Mouse (Mus musculus) gastrocnemius, postnatal 14 days (tissue): Measurements from ENCODE around the gene Gm45140. TPM values are rescaled to one million over a fixed set of nuclear protein-coding genes. Genes with fewer than 3 reads are reported as not detected.

ENCODE experiments used
- DNase-seq: peaks from one replicate; pipeline ENCODE4 v3.0.0; 2021; ENCODE audit warnings: mixed read lengths
- intact Hi-C: fragments of 180-260 bp; cut with DNase I; formaldehyde crosslinking; loops from one replicate; pipeline ENCODE4 v1.15.1; 2025; ENCODE audit warnings: low total_unique reads
- long read RNA-seq, 2 experiments: library from polyadenylated mRNA; stranded (forward); transcript quantifications; one replicate each; pipeline ENCODE4 v2.0.0; 2021
- total RNA-seq, 2 experiments: library from RNA; stranded (reverse); gene quantifications; 2 replicates each; pipeline ENCODE4 v1.2.3; 2021

The Gm45140 gene
- 1 to 10 TPM in 1 of 2 experiments, under 1 TPM in 1; 0.89 to 1.5 TPM for total RNA-seq
- long read RNA-seq, experiment 1, partial matches to known transcripts, result 0 of 3 reads
- long read RNA-seq, experiment 1, other reads (novel, unspliced or antisense), result 3 of 3 reads
- long read RNA-seq, experiment 2, partial matches to known transcripts, result 0 of 5 reads
- long read RNA-seq, experiment 2, other reads (novel, unspliced or antisense), result 5 of 5 reads

DNA sequence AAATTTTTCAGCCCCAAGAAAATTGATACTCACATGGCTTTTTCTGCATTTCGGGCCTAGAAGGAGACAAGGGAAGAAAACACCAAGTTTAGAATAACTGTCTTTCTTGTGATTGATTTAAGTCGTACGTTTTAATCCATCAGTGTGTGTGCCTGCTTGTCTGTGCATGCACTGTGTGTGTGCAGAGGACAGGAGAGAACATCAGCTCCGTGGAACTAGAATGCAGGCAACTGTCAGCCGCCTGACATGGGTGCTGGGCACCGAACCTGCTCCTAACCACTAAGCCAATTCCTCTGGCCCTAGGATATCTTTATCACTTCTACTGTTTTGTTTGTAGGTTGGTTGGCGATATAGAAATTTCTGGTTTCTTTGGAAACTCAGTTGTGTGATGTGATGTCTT is at the start of gene Gm45140:
Gene Gm45140, minus strand, starts transcription at position 101 of the 400 bp plus-strand sequence.
- no peak for DNase-seq
- intact Hi-C loops, result no loop called here

- intact Hi-C loops, result no loop called here
- peak; percentile 17 for DNase-seq
Measured at GRCm38 (mm10) chr6:87882816-87883215, 47.2 kb upstream of the Gm45140 start.

GRCm38 (mm10) chr6:87882221-87882620 is 46.6 kb upstream of the Gm45140 start:
- no peak for DNase-seq
- intact Hi-C loops, result no loop called here

DNA sequence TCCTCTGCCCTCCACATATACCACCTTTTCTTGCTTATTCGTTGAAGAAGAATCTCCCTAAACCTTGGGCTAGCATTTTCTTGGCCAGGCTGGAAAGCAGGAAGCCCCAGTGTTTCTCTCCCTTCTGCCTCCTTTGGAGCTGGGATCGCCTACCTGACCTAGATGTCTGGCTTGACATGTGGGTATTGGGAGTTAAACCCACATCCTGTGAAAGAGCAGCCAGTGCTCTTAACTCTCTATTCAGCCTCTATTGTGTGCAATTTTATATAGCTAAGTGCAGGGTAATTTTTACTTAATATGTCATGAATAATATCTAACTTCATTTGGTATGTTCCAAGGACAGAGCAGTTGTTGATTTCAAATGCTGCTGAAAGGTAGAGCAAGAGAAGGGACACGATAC is 44.0 kb upstream of the Gm45140 start:
- intact Hi-C loops, result no loop called here
- DNase-seq, result no peak

DNA sequence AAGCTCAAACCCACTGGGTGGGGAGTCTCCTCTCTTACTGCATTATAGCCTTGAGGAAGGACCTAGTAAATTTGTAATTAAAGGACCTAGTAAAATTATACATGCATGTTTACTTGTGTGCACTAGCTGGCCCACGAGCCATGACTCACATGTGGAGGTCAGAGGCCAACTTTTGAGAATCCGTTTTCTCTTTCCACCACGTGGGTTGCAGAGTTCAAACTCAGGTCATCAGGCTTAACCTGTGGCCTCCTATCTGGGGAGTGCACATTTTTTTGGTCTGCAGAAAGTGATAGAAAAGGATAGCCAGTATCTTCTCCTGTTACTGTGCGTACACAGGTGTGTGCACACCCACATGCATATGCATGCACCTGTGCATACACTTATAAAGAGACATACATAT is 43.4 kb upstream of the Gm45140 start:
- intact Hi-C loops, result no loop called here
- DNase-seq, result no peak

GRCm38 (mm10) chr6:87876068-87876643 is 40.6 kb upstream of the Gm45140 start:
- intact Hi-C loops, result no loop called here
- DNase-seq, result peak; percentile 51

DNA sequence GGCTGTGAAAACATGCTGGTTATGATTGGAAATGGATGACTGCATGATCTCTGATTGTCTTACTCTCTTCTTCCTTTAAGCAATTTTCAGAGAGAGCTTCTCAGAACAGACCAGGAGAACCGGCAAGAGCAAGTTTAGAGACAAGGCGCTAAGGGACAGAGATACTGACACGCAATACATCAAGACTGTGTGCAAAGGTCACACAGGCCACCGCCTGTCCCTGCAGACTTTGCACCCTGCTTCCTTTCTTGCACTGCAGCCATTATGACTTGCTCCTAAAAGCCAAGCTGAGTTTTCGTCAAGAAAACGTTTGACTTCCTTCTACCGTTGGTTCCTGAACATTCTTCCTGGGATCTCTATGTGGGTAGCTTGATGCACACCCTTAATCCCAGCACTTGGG is 40.0 kb upstream of the Gm45140 start:
- DNase-seq, result no peak
- intact Hi-C loops, result no loop called here

DNA sequence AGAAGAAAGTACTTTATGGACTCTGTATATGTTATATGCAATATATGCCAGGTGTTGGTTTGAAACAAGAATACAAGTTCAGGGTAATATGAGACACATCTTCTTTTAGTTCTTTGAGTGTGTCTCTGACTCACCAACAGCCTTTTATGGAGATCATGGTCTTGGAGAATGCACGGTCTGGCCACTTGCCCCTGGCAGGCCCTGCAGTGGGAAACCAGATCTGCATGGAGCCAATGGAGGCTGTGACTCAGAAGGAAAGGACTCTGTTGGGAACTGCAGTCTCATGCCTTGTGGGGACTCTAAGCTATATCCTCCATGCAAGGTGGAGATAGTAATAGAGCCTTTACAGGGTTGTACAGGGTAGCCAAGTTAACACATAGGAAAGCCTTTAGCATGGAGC is 39.5 kb upstream of the Gm45140 start:
- intact Hi-C loops, result no loop called here

GRCm38 (mm10) chr6:87873963-87874362 is 38.4 kb upstream of the Gm45140 start:
- DNase-seq, result no peak
- intact Hi-C loops, result no loop called here

More for the DNA sequence above, 39.5 kb upstream of the Gm45140 start:
- peak; percentile 88 for DNase-seq

DNA sequence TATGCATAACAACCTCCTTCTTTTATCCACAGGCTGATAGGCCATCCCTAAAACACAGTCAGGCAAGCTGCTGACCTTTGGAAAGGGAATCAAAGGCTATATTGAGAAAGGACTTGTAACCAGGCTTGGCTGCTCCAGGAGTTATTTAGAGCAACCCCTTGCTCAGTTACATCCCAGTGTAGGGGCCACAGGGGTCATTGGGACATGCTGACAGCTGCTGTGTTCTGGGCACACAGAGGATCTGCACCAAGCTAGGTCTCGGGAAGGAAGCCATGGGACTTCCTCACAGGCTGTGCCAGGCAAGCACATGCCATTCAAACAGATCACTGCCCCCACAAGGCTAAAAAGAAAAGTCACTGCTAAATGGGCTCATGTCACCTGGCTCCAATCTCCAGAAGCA is 37.5 kb upstream of the Gm45140 start:
- intact Hi-C loops, result no loop called here

DNA sequence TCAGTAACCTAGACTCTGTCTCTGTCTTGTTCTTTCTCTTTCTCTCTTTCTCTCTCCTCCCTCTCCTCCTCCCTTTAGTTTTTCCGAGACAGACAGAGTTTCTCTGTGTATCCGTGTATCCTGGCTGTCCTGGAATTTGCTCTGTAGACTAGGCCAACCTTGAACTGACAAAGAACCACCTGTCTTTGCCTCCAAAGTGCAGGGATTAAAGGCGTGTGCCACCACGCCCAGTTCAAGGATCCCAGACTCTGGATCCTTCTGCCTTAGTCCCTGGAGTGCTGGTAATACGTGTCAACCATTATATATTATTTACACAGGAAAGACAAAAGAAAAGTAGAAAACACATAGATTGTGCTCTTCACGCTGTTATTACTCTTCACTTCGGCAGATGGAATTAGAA is 35.6 kb upstream of the Gm45140 start:
- intact Hi-C loops, result no loop called here

More for the DNA sequence above, 37.5 kb upstream of the Gm45140 start:
- DNase-seq, result peak; percentile 77

DNA sequence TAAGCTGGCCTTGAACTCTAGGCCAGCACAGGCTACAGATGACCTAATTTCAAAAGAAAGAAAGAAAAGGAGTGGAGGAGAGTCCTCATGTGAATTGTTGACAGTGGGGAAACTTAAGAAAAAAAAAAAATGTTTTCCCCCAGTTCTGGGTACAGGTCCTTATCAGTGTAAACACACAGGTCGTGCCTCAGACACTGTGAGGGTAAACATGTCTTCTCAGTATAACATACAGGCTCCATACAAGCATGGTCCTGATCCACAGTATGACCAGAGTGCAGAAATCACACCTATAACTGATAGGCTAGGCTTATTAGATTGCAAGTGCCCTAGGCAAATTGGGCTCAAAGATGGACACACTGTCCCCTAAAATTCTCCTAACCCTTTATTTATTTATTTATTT is 34.8 kb upstream of the Gm45140 start:
- intact Hi-C loops, result no loop called here
- no peak for DNase-seq

More for the DNA sequence above, 35.6 kb upstream of the Gm45140 start:
- DNase-seq, result no peak

GRCm38 (mm10) chr6:87868871-87869506 is 33.4 kb upstream of the Gm45140 start:
- peak; percentile 94 for DNase-seq
- intact Hi-C loops, result no loop called here

DNA sequence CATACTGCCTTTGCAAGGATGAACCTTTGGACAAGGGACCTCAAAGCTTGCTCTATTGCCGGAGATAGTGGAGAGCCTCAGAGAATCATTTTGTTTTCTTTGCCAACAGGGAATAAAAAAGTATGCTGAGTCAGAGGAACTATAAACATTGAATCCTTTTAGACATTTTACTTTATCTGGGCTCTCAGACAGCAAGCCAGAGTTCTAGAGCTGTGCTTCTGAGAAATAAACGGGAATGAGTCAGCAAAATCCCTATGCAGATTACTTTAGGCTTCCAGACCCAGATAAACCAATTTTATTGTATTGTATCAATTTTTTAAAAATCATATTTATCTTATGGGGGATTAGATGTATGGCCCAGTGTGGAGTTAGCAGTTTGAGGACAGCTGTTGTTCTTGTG is 31.7 kb upstream of the Gm45140 start:
- no peak for DNase-seq
- intact Hi-C loops, result no loop called here

DNA sequence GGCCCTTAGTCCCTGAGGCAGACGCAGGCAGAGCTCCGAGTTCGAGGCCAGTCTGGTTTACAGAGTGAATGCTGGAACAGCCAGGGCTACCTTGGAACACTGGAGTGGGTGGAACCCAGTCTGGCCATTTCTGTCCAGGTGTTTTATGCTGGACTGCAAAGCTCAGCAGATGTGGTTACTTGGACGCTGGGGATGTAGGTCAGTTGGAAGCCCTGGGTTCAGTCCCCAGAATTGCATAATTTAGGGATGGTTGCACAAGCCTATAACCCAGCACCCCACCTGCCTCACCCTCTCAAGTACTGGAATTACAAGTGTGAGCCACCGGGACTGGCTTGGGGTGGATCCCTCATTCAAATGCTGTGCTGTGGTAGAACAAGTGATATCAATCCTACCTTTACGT is 30.6 kb upstream of the Gm45140 start:
- intact Hi-C loops, result no loop called here
- no peak for DNase-seq

- DNase-seq, result no peak
- intact Hi-C loops, result no loop called here
Measured at GRCm38 (mm10) chr6:87857071-87857470, 21.5 kb upstream of the Gm45140 start.

DNA sequence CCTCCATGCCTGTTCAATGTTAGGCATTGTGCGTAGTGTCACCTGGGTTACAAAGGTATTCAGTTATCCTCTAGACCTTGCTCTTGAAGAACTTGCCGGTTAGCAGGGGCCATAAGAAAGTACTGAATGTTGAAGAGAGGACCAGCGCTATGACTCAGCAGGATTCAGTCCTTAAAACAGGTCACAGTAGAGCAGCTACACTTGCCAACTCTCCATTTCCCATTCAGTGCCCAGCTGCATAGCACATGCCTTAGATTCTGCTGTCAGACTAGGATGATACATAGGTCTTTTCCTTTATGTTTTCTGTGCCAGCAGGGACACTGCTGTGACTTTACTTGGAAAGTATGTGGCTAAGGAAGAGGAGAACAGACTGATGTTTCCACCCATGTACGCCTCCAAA is 17.9 kb upstream of the Gm45140 start:
- no peak for DNase-seq
- intact Hi-C loops, result no loop called here

DNA sequence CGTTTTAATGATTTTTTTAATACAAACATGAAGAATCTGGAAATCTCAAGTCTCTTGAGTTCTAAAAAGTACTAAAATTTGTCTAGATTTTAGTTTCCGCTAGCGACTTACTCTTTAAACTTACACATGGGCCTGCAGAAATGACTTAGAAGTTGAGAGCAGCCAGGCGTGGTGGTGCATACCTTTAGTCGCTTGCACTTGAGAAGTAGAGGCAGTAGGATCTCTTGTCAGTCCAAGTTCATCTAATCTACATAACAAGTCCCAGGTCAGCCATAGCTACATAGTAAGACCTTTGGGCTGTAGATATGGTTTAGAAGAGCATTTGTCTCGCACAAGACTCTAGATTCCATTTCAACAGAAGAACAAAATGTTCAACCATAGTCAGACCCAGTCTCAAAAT is 16.3 kb upstream of the Gm45140 start:
- intact Hi-C loops, result no loop called here
- DNase-seq, result no peak

GRCm38 (mm10) chr6:87850900-87851614 is 15.5 kb upstream of the Gm45140 start, which contains the start of gene Cnbp:
Gene Cnbp, minus strand, starts transcription at chr6:87851106.
- peak; percentile 98 for DNase-seq
- intact Hi-C loops, result no loop called here

- peak; percentile 66 for DNase-seq
- intact Hi-C loops, result no loop called here
Measured at GRCm38 (mm10) chr6:87850155-87850899, 14.7 kb upstream of the Gm45140 start.
